Mouse (Mus musculus) layer of hippocampus, adult 9-11 months (tissue): Measurements from ENCODE around the gene Abt1.

ENCODE experiments used
- DNase-seq: peaks from one replicate; pipeline ENCODE4 v3.0.0; 2022

Gene Abt1

GRCm38 (mm10) chr13:23423286-23424051, at the start of gene Abt1:
Gene Abt1, minus strand, starts transcription at chr13:23423866.
- peak; percentile 93 for DNase-seq

GRCm38 (mm10) chr13:23466911-23467310, 43.2 kb upstream of the Abt1 start:
- peak; percentile 42 for DNase-seq

- no peak for DNase-seq
Observed at GRCm38 (mm10) chr13:23466306-23466705, 42.6 kb upstream of the Abt1 start.

DNA sequence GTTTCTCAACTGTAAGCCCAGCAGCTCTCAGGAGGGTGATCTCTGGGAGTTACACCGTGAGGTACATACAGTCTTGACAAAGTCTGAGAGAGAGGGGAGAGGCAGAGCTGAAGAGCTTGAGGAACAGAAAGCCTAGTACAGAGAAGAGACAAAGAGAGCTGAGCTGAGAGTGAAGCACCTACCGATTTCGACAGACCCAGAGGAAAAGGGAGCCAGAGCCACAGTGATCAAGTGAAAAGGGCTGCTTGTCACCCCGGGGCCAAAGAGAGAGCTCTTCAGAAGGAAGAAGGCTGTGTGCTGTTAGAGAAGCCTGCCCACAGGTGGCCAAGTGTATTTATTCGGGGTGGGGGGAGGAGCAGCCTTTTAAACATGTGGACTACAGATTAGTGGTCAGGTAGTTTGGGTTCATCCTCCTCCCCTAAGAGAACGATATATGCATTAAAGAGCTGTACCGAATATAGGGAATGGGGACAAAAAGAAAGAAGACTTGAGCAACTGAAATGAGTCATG, 42.0 kb upstream of the Abt1 start, which contains the start of gene Btn1a1:
Gene Btn1a1, minus strand, starts transcription at position 302 of the 510 bp plus-strand sequence.
- DNase-seq: no peak

DNA sequence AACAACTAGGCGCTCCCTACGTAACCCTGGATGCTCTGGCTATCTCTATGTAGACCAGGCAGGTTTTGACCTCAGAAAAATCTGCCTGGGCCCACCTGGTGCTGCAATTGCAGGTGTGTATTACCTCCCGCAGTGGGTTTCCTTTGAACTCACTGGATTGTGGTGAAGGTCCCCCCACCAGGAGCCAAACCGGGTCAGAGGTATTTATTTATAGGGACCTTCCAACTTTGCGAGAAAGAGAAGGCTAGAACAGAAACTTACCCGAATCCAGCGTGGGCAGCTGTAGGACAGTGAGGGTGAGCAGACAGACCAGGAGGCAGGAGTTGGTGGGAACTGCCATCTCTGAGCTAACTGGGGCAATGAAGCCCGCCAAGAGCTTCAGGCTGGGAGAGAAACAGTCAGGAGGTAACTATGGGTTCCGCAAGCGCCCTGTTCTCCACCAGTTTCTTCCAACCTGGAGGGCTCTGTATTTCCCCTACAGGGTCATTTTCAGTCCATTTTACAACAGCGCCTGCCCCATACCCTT, 41.2 kb upstream of the Abt1 start:
- DNase-seq: no peak

GRCm38 (mm10) chr13:23464224-23464637, 40.6 kb upstream of the Abt1 start:
- DNase-seq: no peak

DNA sequence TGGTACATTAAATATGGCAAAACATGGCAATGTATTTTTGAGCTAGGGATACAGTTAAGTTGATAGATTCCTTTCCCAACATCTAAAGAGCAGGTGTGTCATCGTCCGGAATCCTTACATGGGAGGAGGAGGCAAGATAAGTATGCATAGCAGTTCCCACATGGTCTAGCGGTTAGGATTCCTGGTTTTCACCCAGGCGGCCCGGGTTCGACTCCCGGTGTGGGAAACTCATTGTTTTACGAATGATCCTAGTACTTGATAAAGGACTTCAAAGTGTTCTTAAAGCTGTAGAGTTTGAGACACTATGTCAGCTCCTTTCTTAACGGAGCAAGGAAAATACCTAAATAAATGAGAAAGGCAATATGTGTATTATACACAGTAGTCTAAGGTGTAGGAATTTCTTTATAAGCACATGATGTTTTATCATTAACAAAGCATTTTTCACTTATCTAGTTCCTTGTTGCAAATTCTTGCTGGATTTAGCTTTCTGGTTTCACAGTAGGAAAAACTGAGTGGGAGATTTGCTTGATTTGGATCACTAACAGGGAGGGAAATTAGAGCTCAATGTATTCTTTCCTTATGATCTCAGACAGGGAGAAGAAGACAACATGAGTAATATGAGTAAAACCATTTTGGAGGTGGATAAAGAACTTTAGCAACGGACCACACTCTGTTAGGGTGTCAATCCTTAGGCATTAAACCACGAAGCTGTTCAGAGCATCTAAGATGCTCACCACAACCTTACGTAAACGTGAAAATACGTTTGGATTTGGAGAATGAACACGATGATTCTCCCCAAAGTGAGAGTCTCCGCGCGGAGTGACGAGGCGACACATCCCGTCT, 39.9 kb upstream of the Abt1 start:
- peak; percentile 62 for DNase-seq

GRCm38 (mm10) chr13:23462669-23463068, 39.0 kb upstream of the Abt1 start:
- no peak for DNase-seq

- DNase-seq: no peak
Observed at GRCm38 (mm10) chr13:23462063-23462462, 38.4 kb upstream of the Abt1 start.

DNA sequence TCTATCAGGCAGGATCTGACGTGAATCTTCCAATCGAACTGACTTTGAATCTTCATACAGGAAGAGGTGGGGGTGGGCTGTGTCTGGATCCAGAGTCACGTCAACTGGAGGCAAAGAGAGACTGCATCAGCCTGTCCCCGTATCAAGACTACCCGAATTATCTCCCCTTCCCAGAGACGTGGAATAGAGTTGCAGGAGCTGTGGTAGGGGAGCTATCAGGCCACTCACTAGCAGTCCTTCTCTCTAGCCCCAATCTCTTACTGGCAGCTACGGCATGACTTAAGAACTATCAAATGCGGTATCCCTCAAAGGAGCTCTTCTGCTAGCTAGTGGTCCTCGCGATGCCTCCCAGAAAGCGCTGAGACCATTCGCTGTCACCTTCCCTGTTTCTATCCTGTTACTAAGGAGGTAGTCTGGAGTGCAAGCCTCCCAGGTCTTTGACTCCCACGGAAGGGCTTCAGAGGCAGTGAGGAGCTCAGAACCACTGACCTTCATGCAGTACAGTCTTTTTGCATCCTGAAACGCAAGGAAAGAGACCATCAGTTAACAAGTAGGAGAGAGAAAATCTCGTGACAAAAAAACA, 35.7 kb upstream of the Abt1 start:
- no peak for DNase-seq

- no peak for DNase-seq
Observed at GRCm38 (mm10) chr13:23453926-23454325, 30.3 kb upstream of the Abt1 start.

- peak; percentile 60 for DNase-seq
Observed at GRCm38 (mm10) chr13:23453362-23453862, 29.7 kb upstream of the Abt1 start.

DNA sequence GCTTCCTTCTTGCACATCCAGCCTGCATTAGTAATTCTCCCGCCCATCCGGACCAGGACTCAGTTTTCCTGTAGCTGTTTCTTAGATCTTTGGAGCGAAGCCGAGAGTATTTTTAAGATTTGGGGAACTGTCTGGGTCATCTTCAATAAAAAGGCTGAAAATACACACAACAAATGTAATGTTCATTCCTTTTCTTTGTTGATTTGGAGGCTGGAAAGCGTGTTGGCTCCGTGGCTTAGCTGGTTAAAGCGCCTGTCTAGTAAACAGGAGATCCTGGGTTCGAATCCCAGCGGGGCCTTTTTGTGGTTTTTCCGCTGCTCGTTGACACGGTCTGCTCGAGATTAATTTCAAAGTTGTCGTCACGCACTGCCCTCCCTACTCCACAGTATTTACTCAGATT, 26.7 kb upstream of the Abt1 start:
- peak; percentile 76 for DNase-seq

DNA sequence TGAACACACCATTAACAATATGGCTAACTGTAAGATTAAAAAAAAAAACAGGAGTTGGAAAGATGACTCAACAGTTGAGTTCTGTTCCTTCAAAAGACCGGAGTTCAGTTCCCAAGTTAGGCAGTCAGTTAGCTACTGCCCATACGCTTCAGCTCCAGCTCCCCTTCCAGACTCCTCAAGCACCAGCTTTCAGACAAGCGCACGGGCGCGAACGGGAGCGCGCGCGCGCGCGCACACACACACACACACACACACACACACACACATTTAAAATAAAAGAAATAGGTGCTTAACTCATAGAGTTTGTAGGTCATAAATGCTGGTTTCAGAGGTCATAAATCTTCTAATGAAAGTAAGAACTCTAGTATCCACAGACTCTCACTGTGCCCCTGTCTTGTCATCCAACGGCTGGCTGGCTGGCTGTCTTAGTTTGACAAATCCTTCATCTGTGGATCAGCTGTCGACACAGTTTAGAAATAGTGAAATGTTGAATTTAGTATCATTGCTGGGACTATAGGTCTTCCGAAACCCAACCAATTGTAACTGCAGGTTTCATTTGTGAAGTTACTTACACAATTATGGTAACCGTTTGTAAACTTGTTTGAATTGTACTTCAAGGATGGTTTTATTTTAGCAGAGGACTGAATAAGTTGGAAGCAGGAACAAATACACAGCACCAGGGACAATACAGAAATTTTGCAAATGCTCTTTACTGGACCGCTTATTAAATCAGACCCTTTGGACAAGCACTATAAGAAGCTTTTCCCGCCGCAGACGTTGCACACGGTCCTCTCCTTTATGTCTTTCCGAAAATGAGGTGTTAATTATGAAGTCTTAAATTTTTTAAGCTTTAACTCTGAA, 25.8 kb upstream of the Abt1 start:
- DNase-seq: peak; percentile 45

DNA sequence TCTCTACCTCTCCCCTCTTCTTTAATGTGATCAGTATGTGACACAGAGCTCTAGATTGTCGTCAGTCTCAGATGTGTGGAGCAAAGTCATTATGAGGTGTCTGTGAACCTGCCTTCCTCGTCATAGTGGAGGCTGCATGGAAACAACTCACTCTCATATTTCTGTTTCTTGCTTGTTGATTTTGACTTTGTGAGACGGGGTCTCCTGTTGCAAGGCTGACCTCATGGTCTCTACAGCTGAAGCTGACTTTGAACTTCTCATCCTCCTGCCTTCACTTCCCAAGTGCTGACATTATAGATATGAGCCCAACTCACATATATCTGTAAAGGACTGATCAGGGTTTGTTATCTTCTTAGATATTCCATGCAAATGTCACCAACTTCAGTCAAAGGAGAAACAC, 25.1 kb upstream of the Abt1 start:
- DNase-seq: no peak

DNA sequence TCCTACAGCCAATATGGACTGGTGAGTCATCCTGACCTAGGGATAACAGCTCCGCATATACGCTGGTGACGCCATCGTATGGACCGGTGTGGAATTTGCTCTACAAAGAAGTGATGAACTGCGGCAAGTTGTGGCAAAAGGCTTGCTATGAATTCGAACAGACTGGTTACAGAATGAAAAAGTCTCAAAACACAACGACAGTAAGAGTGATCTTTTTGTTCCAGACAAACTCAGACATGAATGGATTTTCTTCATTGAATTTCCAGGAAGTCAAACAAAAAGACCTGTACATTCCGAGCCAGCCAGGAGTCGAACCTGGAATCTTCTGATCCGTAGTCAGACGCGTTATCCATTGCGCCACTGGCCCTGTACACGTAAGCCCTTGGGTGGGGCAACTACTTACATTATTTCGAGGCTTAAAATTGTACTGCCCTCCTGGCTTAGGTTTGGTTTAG, 22.9 kb upstream of the Abt1 start:
- peak; percentile 76 for DNase-seq

DNA sequence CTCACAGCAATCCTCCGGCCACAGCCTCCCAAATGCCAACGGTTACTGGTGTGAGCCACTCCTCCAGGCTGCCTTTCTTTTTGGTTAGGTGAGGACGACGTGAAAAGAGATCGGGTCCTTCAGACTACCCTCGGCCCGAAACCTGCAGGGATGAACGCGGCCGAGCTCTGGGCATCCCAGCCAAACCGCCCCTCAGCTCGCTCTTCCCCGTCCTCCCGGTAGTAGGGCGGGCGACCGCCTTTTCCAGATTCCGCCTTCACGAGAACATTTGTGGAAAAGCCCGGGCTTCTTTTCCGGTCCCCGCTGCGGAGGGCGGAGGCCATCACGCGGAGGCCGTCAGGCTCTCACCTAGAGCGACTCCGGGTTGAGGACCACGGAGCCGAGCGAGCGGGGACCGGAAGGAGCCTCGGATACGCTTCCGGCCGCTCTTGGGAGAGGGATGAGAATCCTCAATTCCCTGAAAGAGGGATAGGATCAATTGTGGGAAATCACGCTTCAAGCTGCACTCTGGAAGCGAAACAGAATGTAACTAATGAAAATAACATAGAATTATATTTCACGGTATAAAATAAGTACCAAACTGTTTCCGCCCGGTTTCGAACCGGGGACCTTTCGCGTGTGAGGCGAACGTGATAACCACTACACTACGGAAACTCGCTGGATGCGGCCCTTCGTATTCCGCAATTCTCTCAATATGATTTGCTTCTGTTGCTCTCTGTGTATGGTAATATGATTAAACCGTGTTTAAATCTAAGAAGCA, 22.1 kb upstream of the Abt1 start:
- peak; percentile 87 for DNase-seq

DNA sequence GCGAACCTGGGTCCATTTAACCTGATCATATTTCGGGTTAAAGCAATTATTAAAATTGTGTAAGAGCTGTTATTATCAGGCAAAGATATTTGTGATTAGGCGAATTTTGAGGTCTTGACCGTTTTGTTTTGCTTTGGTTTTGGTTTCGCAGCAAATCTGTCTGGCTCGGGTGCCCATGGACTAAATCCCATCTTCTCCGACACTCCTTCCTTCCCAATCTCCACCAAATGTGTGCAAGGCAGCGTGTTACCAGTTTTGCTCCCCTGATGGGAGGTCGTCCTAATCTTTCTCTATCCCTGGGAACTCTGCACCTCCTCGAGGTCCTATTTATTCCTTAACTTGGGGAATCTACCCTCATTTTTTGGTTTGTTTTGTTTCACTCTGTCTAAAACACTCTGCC, 21.5 kb upstream of the Abt1 start:
- no peak for DNase-seq

GRCm38 (mm10) chr13:23444451-23444850, 20.8 kb upstream of the Abt1 start:
- no peak for DNase-seq

- DNase-seq: no peak
Observed at GRCm38 (mm10) chr13:23439901-23440300, 16.2 kb upstream of the Abt1 start.

- no peak for DNase-seq
Observed at GRCm38 (mm10) chr13:23438521-23438920, 14.9 kb upstream of the Abt1 start.
